Mouse (Mus musculus): ENCODE data around the gene Dbndd2.

- TF ChIP-seq CTCF (IDR thresholded peaks at IDR 0.05; ENCODE audit: low read depth) (no peak), EP300 (IDR thresholded peaks at IDR 0.05; ENCODE audit: low read depth) (0 out of 2 replicates have a peak, but pooled peaks have one; percentile 15)
Measured at GRCm38 (mm10) chr2:164458535-164458934, 27.4 kb upstream of the Dbndd2 start.

Measured in liver, embryonic 14.5 days (tissue).